In the genomic region with DNA sequence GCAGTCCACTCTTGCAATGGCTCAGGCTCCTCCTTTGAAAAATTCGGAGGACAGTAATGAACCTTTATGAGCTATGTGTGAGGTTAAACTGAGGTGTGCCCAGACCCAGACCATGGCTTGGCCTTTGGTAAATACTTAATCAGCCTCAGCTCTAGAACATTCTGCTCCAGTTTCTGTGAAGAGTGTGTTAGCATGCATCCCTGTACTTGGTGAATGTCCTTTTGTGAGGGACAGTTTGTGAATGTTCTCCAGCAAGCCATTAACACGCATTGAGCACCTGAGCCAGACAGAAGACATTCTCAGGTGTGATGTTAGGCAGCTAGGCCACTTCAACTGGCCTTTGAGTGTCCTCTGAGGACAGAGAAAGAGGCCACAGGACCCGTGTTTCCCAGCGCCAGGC, we compare ENCODE assay signal across 10 mouse cellular contexts.
DNase-seq lines count a peak whose midpoint lies in the region; ATAC-seq and TF ChIP-seq lines count a peak whose summit lies in the region.
"Had no signal": no experiment of that assay in that cellular context is flagged by ENCODE, and none has a peak within 500 bp of the region (broad histone marks: within the 10 kb centered on the region; RNA-seq: fewer than 3 reads in every experiment).

No protein-coding gene starts in this region.

- no peaks in the 10 kb centered on the region for H3K27me3 ChIP-seq in heart, embryonic 11.5 days (ENCODE audit: control insufficient read depth, insufficient read depth, low read length)
- no peaks in the 10 kb centered on the region for H3K27me3 ChIP-seq in megakaryocyte, embryonic 14.5 days (replicated peaks)
- H3K27me3 ChIP-seq in limb, embryonic 14.5 days (ENCODE audit: control insufficient read depth, insufficient read depth, low read length) = no peaks in the 10 kb centered on the region
- H3K27me3 ChIP-seq in stomach, embryonic 16.5 days (ENCODE audit: control insufficient read depth, insufficient read depth, low read length) = no peaks in the 10 kb centered on the region

- no peak for TF ChIP-seq POLR2A in limb, embryonic 14.5 days (IDR thresholded peaks at IDR 0.05; ENCODE audit: borderline replicate concordance, extremely low read depth, insufficient read depth, insufficient read length)

- peaks cover 34% of the 10 kb centered on the region for H3K4me1 ChIP-seq in heart, embryonic 11.5 days (ENCODE audit: control insufficient read depth, insufficient read depth, low read length)
- H3K4me1 ChIP-seq in megakaryocyte, embryonic 14.5 days = peaks cover 74% of the 10 kb centered on the region
- H3K4me1 ChIP-seq in limb, embryonic 14.5 days (ENCODE audit: control insufficient read depth, insufficient read depth, low read length) = peaks cover 17% of the 10 kb centered on the region
- peaks cover 27% of the 10 kb centered on the region; the same call in 1 of the 2 replicates for H3K4me1 ChIP-seq in stomach, embryonic 16.5 days (ENCODE audit: control insufficient read depth, insufficient read depth, low read length)

- peak overlapping the region; percentile 83 for H3K9ac ChIP-seq in heart, embryonic 11.5 days (ENCODE audit: low read depth, low read length)
- H3K9ac ChIP-seq in limb, embryonic 14.5 days (ENCODE audit: low read depth, low read length, severe bottlenecking) = no peak overlapping the region
- H3K9ac ChIP-seq in stomach, embryonic 16.5 days (ENCODE audit: low read length) = no peak overlapping the region

- peak overlapping the region; percentile 94 for H3K27ac ChIP-seq in heart, embryonic 11.5 days (ENCODE audit: low read depth, low read length)
- no peak overlapping the region for H3K27ac ChIP-seq in limb, embryonic 14.5 days (replicated peaks; ENCODE audit: low read depth, low read length)
- no peak overlapping the region for H3K27ac ChIP-seq in stomach, embryonic 16.5 days (ENCODE audit: low read length)

- H3K9me3 ChIP-seq in heart, embryonic 11.5 days (replicated peaks; ENCODE audit: control insufficient read depth, low read length) = no peaks in the 10 kb centered on the region
- H3K9me3 ChIP-seq in megakaryocyte, embryonic 14.5 days = no peaks in the 10 kb centered on the region
- no peaks in the 10 kb centered on the region for H3K9me3 ChIP-seq in limb, embryonic 14.5 days (ENCODE audit: control insufficient read depth, low read length)
- no peaks in the 10 kb centered on the region for H3K9me3 ChIP-seq in stomach, embryonic 16.5 days (replicated peaks; ENCODE audit: control insufficient read depth, low read length)

- no peak for DNase-seq in heart, adult 8-10 months (ENCODE audit: low spot score)
- no peak for DNase-seq in limb, embryonic 14.5 days (ENCODE audit: low spot score)
- no peak for DNase-seq in kidney, postnatal 14 days
- no peak for DNase-seq in retina, embryonic 14.5 days (ENCODE audit: low spot score)
- DNase-seq: cerebellum, adult 8-10 months had no signal

- peak overlapping the region; percentile 83 for H3K4me2 ChIP-seq in heart, embryonic 11.5 days
- H3K4me2 ChIP-seq in limb, embryonic 14.5 days (replicated peaks; ENCODE audit: low read depth, low read length, severe bottlenecking) = peak overlapping the region; percentile 76; the same call in 1 of the 2 replicates
- H3K4me2 ChIP-seq in stomach, embryonic 16.5 days (ENCODE audit: low read depth, low read length) = peak overlapping the region; percentile 80; the same call in 1 of the 2 replicates

- WGBS in heart, embryonic 11.5 days (ENCODE audit: insufficient replicate concordance) = 71% methylated on average over 4 of the region's 4 CpGs
- WGBS in limb, embryonic 14.5 days = 83% methylated on average over 4 of the region's 4 CpGs
- WGBS in stomach, embryonic 16.5 days = 87% methylated on average over 4 of the region's 4 CpGs

- no peak for ATAC-seq in heart, embryonic 11.5 days (replicated peaks; ENCODE audit: insufficient number of reproducible peaks, low FRiP score, low TSS enrichment)
- no peak for ATAC-seq in megakaryocyte, adult 5-6 weeks (ENCODE audit: poor library complexity, severe bottlenecking)
- ATAC-seq in limb, embryonic 14.5 days (ENCODE audit: low FRiP score, low read depth) = no peak
- ATAC-seq in stomach, embryonic 16.5 days (ENCODE audit: insufficient read depth, low FRiP score) = no peak

- no peak overlapping the region for H3K4me3 ChIP-seq in heart, embryonic 11.5 days (ENCODE audit: low read depth, low read length)
- H3K4me3 ChIP-seq in megakaryocyte, embryonic 14.5 days (replicated peaks) = peak overlapping the region; percentile 92
- H3K4me3 ChIP-seq in limb, embryonic 14.5 days (replicated peaks; ENCODE audit: low read length) = no peak overlapping the region
- H3K4me3 ChIP-seq in stomach, embryonic 16.5 days (replicated peaks; ENCODE audit: low read length) = no peak overlapping the region
- H3K4me3 ChIP-seq: myocyte had no signal

- H3K36me3 ChIP-seq in heart, embryonic 11.5 days (ENCODE audit: control insufficient read depth, insufficient read depth, low read length) = no peaks in the 10 kb centered on the region
- peaks cover 2% of the 10 kb centered on the region for H3K36me3 ChIP-seq in megakaryocyte, embryonic 14.5 days (replicated peaks; ENCODE audit: low read length)
- no peaks in the 10 kb centered on the region for H3K36me3 ChIP-seq in limb, embryonic 14.5 days (ENCODE audit: control insufficient read depth, insufficient read depth, low read length)
- H3K36me3 ChIP-seq in stomach, embryonic 16.5 days (ENCODE audit: control insufficient read depth, insufficient read depth, low read length) = no peaks in the 10 kb centered on the region
